Mouse (Mus musculus) myocyte (in vitro differentiated cells): ENCODE measurements around the gene Gm37240. TPM values are rescaled to one million over a fixed set of nuclear protein-coding genes. Genes with fewer than 3 reads are reported as not detected.

Experiments used
- H3K27me3 ChIP-seq: one replicate; pipeline ENCODE4 v1.6.1; 2011; ENCODE audit not compliant: control insufficient read depth, insufficient read depth, insufficient read length
- H3K36me3 ChIP-seq: one replicate; pipeline ENCODE4 v1.6.1; 2011; ENCODE audit not compliant: control insufficient read depth, insufficient read depth
- H3K4me2 ChIP-seq: one replicate; pipeline ENCODE4 v1.6.1; 2011; ENCODE audit warnings: low read depth, control low read depth
- H3K4me3 ChIP-seq: one replicate; pipeline ENCODE4 v1.5.1; 2011; ENCODE audit warnings: mild to moderate bottlenecking, control low read depth, moderate library complexity
- H3K79me2 ChIP-seq: one replicate; pipeline ENCODE4 v1.6.1; 2011; ENCODE audit not compliant: control insufficient read depth, insufficient read depth
- H3ac ChIP-seq: one replicate; pipeline ENCODE4 v1.6.1; 2011; ENCODE audit not compliant: control insufficient read depth, insufficient read length
- CEBPB ChIP-seq: IDR thresholded peaks from 2 replicates; pipeline ENCODE4 v1.6.1; 2011; ENCODE audit warnings: mild to moderate bottlenecking, moderate library complexity; ENCODE audit not compliant: poor library complexity, insufficient read depth, severe bottlenecking
- E2F4 ChIP-seq: IDR thresholded peaks from one replicate; pipeline ENCODE4 v1.6.1; 2011; ENCODE audit warnings: mild to moderate bottlenecking, control low read depth, moderate library complexity; ENCODE audit not compliant: insufficient read depth
- MAX ChIP-seq: IDR thresholded peaks from one replicate; pipeline ENCODE4 v1.6.1; 2011; ENCODE audit warnings: low read depth, mild to moderate bottlenecking, control low read depth
- MYOD1 ChIP-seq, 3 experiments: IDR thresholded peaks; one replicate each; pipeline ENCODE4 v1.6.1; 2011; ENCODE audit warnings: control low read depth in 2 of 3, low read depth in 2 of 3, mild to moderate bottlenecking in 2 of 3, moderate library complexity in 1 of 3; ENCODE audit not compliant: insufficient read length in 2 of 3, control insufficient read depth in 1 of 3
- MYOG ChIP-seq, 3 experiments: IDR thresholded peaks; one replicate each; pipeline ENCODE4 v1.6.1; 2011; ENCODE audit warnings: control low read depth in 2 of 3, low read depth in 2 of 3, mild to moderate bottlenecking in 2 of 3; ENCODE audit not compliant: insufficient read length in 2 of 3, control insufficient read depth in 1 of 3, insufficient read depth in 1 of 3
- POLR2A ChIP-seq: IDR thresholded peaks from one replicate; pipeline ENCODE4 v1.6.1; 2011; ENCODE audit warnings: low read depth, mild to moderate bottlenecking, control low read depth, moderate library complexity; ENCODE audit not compliant: insufficient read length
- POLR2AphosphoS2 ChIP-seq: IDR thresholded peaks from one replicate; pipeline ENCODE4 v1.6.1; 2011; ENCODE audit warnings: low read depth, control low read depth; ENCODE audit not compliant: insufficient read length
- REST ChIP-seq: IDR thresholded peaks from one replicate; pipeline ENCODE4 v1.6.1; 2011; ENCODE audit warnings: mild to moderate bottlenecking, control low read depth, moderate library complexity; ENCODE audit not compliant: insufficient read depth, insufficient read length
- SRF ChIP-seq: IDR thresholded peaks from one replicate; pipeline ENCODE4 v1.6.1; 2011; ENCODE audit warnings: low read depth; ENCODE audit not compliant: control insufficient read depth, insufficient read length
- TCF12 ChIP-seq: IDR thresholded peaks from one replicate; pipeline ENCODE4 v1.6.1; 2011; ENCODE audit warnings: mild to moderate bottlenecking, control low read depth; ENCODE audit not compliant: poor library complexity, insufficient read depth, severe bottlenecking
- TCF3 ChIP-seq: IDR thresholded peaks from one replicate; pipeline ENCODE4 v1.6.1; 2011; ENCODE audit warnings: low read depth, control low read depth; ENCODE audit not compliant: insufficient read length
- USF1 ChIP-seq: IDR thresholded peaks from one replicate; pipeline ENCODE4 v1.6.1; 2011; ENCODE audit warnings: low read depth, mild to moderate bottlenecking, control low read depth, moderate library complexity
- polyA plus RNA-seq: library from polyadenylated mRNA; unstranded; fragments of >200 nt; fragmentation: generic; extraction: Trizol; gene quantifications from one replicate; pipeline ENCODE4 v1.2.1, GENCODE M21; 2012; ENCODE audit warnings: missing spikeins

The Gm37240 gene
- polyA plus RNA-seq, 1 experiment: 8.7 TPM

- Histone ChIP-seq H3K79me2 (no peaks in the 10 kb centered on the region), H3K4me2 (no peak overlapping the region), H3K4me3 (no peak overlapping the region), H3ac (no peak overlapping the region), H3K36me3 (no peaks in the 10 kb centered on the region), H3K27me3 (no peaks in the 10 kb centered on the region)
- no peak for TF ChIP-seq TCF12
- TF ChIP-seq MYOG (IDR thresholded peaks at IDR 0.05; ENCODE audit: control insufficient read depth in 1 of 3, insufficient read depth in 1 of 3, insufficient read length in 2 of 3, low read depth in 2 of 3): no peak
- no peak for TF ChIP-seq USF1
- TF ChIP-seq POLR2A: no peak
- TF ChIP-seq MAX: no peak
- no peak for TF ChIP-seq POLR2AphosphoS2
- TF ChIP-seq E2F4: no peak
- no peak for TF ChIP-seq CEBPB
- TF ChIP-seq SRF: no peak
- no peak for TF ChIP-seq MYOD1 (IDR thresholded peaks at IDR 0.05; ENCODE audit: control insufficient read depth in 1 of 3, insufficient read length in 2 of 3, low read depth in 2 of 3)
- no peak for TF ChIP-seq TCF3
- no peak for TF ChIP-seq REST
These were observed 129.4 kb downstream of the Gm37240 start for GRCm38 (mm10) chr3:85757944-85758343.

GRCm38 (mm10) chr3:85757435-85757834 is 129.9 kb downstream of the Gm37240 start:
- Histone ChIP-seq H3K36me3 (no peaks in the 10 kb centered on the region), H3ac (no peak overlapping the region), H3K27me3 (no peaks in the 10 kb centered on the region), H3K4me3 (no peak overlapping the region), H3K79me2 (no peaks in the 10 kb centered on the region), H3K4me2 (no peak overlapping the region)
- TF ChIP-seq POLR2AphosphoS2: no peak
- no peak for TF ChIP-seq REST
- no peak for TF ChIP-seq MYOG (IDR thresholded peaks at IDR 0.05; ENCODE audit: control insufficient read depth in 1 of 3, insufficient read depth in 1 of 3, insufficient read length in 2 of 3, low read depth in 2 of 3)
- TF ChIP-seq MYOD1 (IDR thresholded peaks at IDR 0.05; ENCODE audit: control insufficient read depth in 1 of 3, insufficient read length in 2 of 3, low read depth in 2 of 3): no peak
- TF ChIP-seq MAX: no peak
- no peak for TF ChIP-seq USF1
- no peak for TF ChIP-seq POLR2A
- TF ChIP-seq E2F4: no peak
- no peak for TF ChIP-seq SRF
- TF ChIP-seq TCF12: no peak
- no peak for TF ChIP-seq CEBPB
- TF ChIP-seq TCF3: no peak

GRCm38 (mm10) chr3:85749348-85749747 is 138.0 kb downstream of the Gm37240 start:
- no peak overlapping the region for H3K4me2 ChIP-seq
- no peaks in the 10 kb centered on the region for H3K27me3 ChIP-seq
- no peak overlapping the region for H3K4me3 ChIP-seq
- H3K36me3 ChIP-seq: no peaks in the 10 kb centered on the region
- H3K79me2 ChIP-seq: no peaks in the 10 kb centered on the region
- H3ac ChIP-seq: no peak overlapping the region
- TF ChIP-seq MYOD1 (IDR thresholded peaks at IDR 0.05; ENCODE audit: control insufficient read depth in 1 of 3, insufficient read length in 2 of 3, low read depth in 2 of 3) (no peak), POLR2AphosphoS2 (no peak), SRF (no peak), USF1 (no peak), REST (no peak), TCF3 (no peak), E2F4 (no peak), MAX (no peak), POLR2A (no peak), MYOG (IDR thresholded peaks at IDR 0.05; ENCODE audit: control insufficient read depth in 1 of 3, insufficient read depth in 1 of 3, insufficient read length in 2 of 3, low read depth in 2 of 3) (no peak), CEBPB (no peak), TCF12 (no peak)

GRCm38 (mm10) chr3:85748863-85749262 is 138.5 kb downstream of the Gm37240 start:
- no peak overlapping the region for H3ac ChIP-seq
- H3K4me3 ChIP-seq: no peak overlapping the region
- no peak for TF ChIP-seq REST
- TF ChIP-seq POLR2A: no peak
- TF ChIP-seq MYOD1 (IDR thresholded peaks at IDR 0.05; ENCODE audit: control insufficient read depth in 1 of 3, insufficient read length in 2 of 3, low read depth in 2 of 3): no peak
- no peak for TF ChIP-seq POLR2AphosphoS2
- no peak for TF ChIP-seq E2F4
- TF ChIP-seq MYOG (IDR thresholded peaks at IDR 0.05; ENCODE audit: control insufficient read depth in 1 of 3, insufficient read depth in 1 of 3, insufficient read length in 2 of 3, low read depth in 2 of 3): no peak
- no peak overlapping the region for H3K4me2 ChIP-seq
- H3K27me3 ChIP-seq: no peaks in the 10 kb centered on the region
- H3K36me3 ChIP-seq: no peaks in the 10 kb centered on the region
- no peaks in the 10 kb centered on the region for H3K79me2 ChIP-seq

- Histone ChIP-seq H3K27me3 (no peaks in the 10 kb centered on the region), H3K4me2 (no peak overlapping the region), H3K4me3 (no peak overlapping the region), H3K36me3 (no peaks in the 10 kb centered on the region), H3ac (no peak overlapping the region), H3K79me2 (no peaks in the 10 kb centered on the region)
- TF ChIP-seq MAX: no peak
- no peak for TF ChIP-seq CEBPB
- no peak for TF ChIP-seq POLR2A
- TF ChIP-seq E2F4: no peak
- TF ChIP-seq MYOG (IDR thresholded peaks at IDR 0.05; ENCODE audit: control insufficient read depth in 1 of 3, insufficient read depth in 1 of 3, insufficient read length in 2 of 3, low read depth in 2 of 3): no peak
- TF ChIP-seq MYOD1 (IDR thresholded peaks at IDR 0.05; ENCODE audit: control insufficient read depth in 1 of 3, insufficient read length in 2 of 3, low read depth in 2 of 3): peak in 1 of 3 experiments; percentile 3
- no peak for TF ChIP-seq REST
These were observed 141.2 kb downstream of the Gm37240 start for GRCm38 (mm10) chr3:85746116-85746515.
